In the genomic region with DNA sequence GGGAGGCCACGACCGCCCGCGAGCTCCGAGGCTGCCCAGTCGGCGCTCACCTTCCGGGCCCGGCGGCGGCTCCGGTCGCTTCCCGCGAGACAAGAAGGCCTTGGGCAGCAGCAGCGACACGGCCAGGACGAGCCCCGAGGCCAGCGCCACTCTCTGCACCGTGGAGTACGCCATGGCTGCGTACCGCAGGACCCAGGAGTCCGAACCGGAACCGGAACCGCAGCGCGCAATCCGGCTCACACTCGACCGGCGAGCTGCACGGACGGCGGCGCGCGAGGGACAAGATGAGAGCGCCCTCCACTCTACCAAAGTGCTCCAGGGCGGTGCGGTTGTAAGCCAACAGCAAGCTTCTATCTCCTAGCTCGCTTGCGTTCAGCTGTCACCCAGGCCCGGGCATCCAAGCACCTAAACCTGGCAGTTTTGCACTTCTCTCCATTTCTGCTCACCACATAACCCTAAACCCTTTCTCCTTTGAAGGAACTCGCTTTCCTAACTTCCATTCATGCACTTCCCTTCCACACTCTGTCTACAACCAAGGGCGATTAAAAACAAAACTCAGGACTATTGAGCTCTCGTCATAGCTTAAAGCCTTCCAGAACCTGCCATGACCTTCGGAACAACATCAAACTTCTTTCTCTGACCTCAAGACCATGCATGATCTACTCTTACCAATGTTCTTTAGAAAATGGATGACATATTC, we compare ENCODE assay signal across 8 mouse cellular contexts. TPM values are rescaled to one million over a fixed set of nuclear protein-coding genes. Genes with fewer than 3 reads are reported as not detected.
DNase-seq lines count a peak whose midpoint lies in the region; ATAC-seq lines count a peak whose summit lies in the region.

A gene (minus strand): TSS at position 219 of the 700 bp plus-strand sequence.

- H3K4me3 ChIP-seq in hindbrain, embryonic 12.5 days, result peak within 1 kb of the TSS; percentile 80
- peak within 1 kb of the TSS; percentile 47 for H3K4me3 ChIP-seq in lung, embryonic 15.5 days

- no peak within 1 kb of the TSS for H3K27ac ChIP-seq in hindbrain, embryonic 12.5 days
- no peak within 1 kb of the TSS for H3K27ac ChIP-seq in lung, embryonic 15.5 days

- DNase-seq in adrenal gland, postnatal 10 days, result peak; percentile 82
- peak; percentile 90 to 92 for DNase-seq in cerebellum, postnatal 14 days
- DNase-seq in frontal cortex, postnatal 25 days (ENCODE audit: low spot score in 2 of 2), result peak; percentile 78 to 87
- peak; percentile 78 to 87 for DNase-seq in layer of hippocampus, postnatal 10 days (ENCODE audit: low spot score in 2 of 2)
- DNase-seq in right cerebral cortex, adult 18-20 months, result peak; percentile 94
- no peak for DNase-seq in adipocyte (ENCODE audit: low spot score)

- peaks cover 13% of the 10 kb centered on the region for H3K4me1 ChIP-seq in hindbrain, embryonic 12.5 days
- no peaks in the 10 kb centered on the region for H3K4me1 ChIP-seq in lung, embryonic 15.5 days

- H3K36me3 ChIP-seq in hindbrain, embryonic 12.5 days, result no peaks in the 10 kb centered on the region
- H3K36me3 ChIP-seq in lung, embryonic 15.5 days, result no peaks in the 10 kb centered on the region

- ATAC-seq in hindbrain, embryonic 12.5 days (ENCODE audit: low FRiP score), result peak; percentile 93
- no peak for ATAC-seq in lung, embryonic 15.5 days (ENCODE audit: borderline replicate concordance, extremely low read depth, low FRiP score, low TSS enrichment)

- WGBS in hindbrain, embryonic 12.5 days, result 9% methylated on average over 50 of the region's 50 CpGs
- 5% methylated on average over 50 of the region's 50 CpGs for WGBS in lung, embryonic 15.5 days

- no peaks in the 10 kb centered on the region for H3K27me3 ChIP-seq in hindbrain, embryonic 12.5 days
- peaks cover 12% of the 10 kb centered on the region for H3K27me3 ChIP-seq in lung, embryonic 15.5 days

- no peaks in the 10 kb centered on the region for H3K9me3 ChIP-seq in hindbrain, embryonic 12.5 days (replicated peaks)
- H3K9me3 ChIP-seq in lung, embryonic 15.5 days, result no peaks in the 10 kb centered on the region

- peak within 1 kb of the TSS; percentile 77 for H3K9ac ChIP-seq in hindbrain, embryonic 12.5 days
- no peak within 1 kb of the TSS for H3K9ac ChIP-seq in lung, embryonic 15.5 days

- peak within 1 kb of the TSS; percentile 66 for H3K4me2 ChIP-seq in hindbrain, embryonic 12.5 days (replicated peaks)
- peak within 1 kb of the TSS; percentile 65 for H3K4me2 ChIP-seq in lung, embryonic 15.5 days

RNA-seq across cellular contexts. Expression of the gene that starts here (rescaled TPM):
- 10 to 100 TPM; 15.2 to 15.4 TPM for total RNA-seq in adrenal gland, postnatal 10 days (2021)
- polyA plus RNA-seq in hindbrain, embryonic 12.5 days (2016; fragmentation: Nextera tagmentation; extraction: Ambion mirVana), result 21.9 and 23.5 TPM in 2 replicates
- 10 to 100 TPM; 47.3 to 52.1 TPM for total RNA-seq in layer of hippocampus, postnatal 10 days (2021)
- polyA plus RNA-seq in lung, embryonic 15.5 days (2015; fragmentation: Nextera tagmentation; extraction: Ambion mirVana), result 1.1 and 1.2 TPM in 2 replicates

Comparison
In these comparisons a context has a peak if more than half of its experiments do, and no peak if none do; other contexts are left out.
1. RNA of the gene that starts here (polyA plus RNA-seq): 21.9 to 23.5 TPM in hindbrain, embryonic 12.5 days; 1.1 to 1.2 TPM in lung, embryonic 15.5 days; every median in the first group is over 10 times any median in the second.